Mouse (Mus musculus): Measurements from ENCODE around the gene Cgrrf1. TPM values are rescaled to one million over a fixed set of nuclear protein-coding genes. Genes with fewer than 3 reads are reported as not detected.

The Cgrrf1 gene
- 15.2 TPM for polyA plus RNA-seq (2017; shearing (Covaris generic))

DNA sequence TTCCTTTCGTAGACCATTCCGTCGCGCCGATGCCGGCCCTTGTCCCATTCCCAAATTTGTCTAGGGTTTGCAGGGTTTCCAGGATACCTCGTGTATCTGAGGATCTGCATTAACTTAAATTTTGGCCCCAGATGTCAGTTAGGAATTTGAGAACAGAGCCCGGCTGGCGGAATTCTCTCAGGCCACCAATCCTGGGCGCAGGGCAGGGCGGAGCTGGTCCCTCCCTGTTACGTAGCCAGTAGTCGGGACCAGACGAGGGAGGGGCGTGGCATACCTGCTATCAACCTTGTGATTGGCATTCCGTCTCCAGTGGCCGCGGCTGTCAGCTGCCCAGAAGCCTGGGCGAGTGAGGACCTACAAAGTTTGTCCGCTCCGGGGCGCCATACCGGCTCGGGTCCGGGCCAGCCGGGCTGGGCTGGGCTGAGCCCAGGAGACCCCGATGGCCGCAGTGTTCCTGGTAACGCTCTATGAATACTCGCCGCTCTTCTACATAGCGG, at the start of gene Cgrrf1:
TSS of gene Cgrrf1 (plus strand) at position 289 of the 497 bp plus-strand sequence.

GRCm38 (mm10) chr14:46787787-46788504, 44.0 kb upstream of the Cgrrf1 start, which contains the start of gene Cnih1:
Cnih1 (minus strand) TSS chr14:46788411.

DNA sequence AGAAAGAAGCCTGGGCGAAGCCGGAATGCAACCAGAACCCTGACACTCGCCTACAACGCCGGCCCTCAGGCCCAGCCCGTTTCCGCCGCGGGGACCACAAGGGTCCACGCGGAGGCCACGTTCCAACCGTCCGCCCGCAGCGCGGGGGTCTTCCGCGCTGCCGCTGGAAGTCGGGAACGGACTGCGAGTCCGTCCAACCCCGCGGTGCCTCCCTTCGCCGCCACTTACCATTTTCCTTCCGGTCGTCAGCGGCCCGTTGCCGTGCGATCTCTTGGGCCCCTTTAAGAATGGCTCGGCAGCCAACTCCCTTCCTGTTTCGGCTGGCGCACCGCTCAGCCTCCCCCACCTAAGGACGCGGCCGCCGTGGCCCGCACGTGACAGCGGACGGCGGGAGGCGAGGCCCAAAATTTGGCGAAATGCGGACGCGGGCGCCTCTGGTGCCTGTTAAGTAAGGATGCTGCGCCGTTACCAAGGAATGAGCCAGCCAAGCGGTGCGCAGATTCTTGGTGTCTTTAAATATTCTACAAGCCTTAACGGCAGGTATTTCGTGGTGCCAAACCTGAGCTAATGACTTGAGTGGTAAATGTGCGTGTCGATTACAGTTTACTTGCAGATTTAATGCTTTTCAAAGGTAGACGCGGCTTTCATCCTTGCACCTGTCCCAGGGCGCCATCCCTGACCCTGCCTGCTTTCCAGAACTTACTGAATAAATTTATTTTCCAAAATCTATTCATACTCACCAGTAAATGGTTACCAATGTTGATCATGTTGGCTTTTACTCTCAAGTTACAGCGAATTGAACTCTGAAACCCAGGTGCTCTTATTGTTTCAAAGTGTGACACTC, 9.8 kb upstream of the Cgrrf1 start, which contains the start of gene Gmfb:
TSS of gene Gmfb (minus strand) at position 370 of the 844 bp plus-strand sequence.

DNA sequence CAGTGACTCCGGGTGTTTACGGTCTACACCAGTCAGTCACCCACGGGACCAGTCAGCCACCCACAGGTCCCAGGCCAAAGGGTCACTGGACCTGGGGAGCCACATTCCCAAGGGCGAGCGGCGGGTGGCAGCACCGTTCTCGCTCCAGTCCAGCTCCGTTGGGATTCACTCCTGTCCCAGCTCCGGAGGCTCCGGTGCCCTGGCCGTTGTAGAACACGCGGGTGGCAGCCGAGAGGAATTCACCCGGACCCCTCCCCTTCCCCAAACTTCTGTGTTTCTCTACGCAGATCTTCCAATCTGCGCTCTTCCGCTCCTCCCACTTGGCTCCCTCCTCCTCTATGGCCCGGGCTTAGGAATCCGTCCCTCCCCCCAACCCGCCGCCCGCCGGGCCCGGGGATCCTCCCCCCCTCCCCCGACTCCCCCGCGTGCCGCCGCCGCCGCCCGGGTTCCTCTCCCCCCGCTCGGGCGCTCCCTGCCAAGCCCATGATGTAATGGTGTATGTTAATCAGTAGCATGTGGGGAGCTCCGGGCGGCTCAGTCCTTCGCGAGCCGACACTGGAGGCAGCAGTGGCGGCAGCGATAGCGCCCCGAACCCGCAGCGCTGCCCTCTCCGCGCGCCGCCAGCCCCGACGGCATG, 50.6 kb downstream of the Cgrrf1 start, which contains the start of gene Samd4:
TSS of gene Samd4 (plus strand) at position 424 of the 637 bp plus-strand sequence.

Other genes with a start within 250 kb of the Cgrrf1 start
- gene Cdkn3, start 71.6 kb upstream of the Cgrrf1 start, polyA plus RNA-seq (2017; shearing (Covaris generic)), result 0.55 TPM
- gene Cnih1, start 43.7 kb upstream of the Cgrrf1 start, polyA plus RNA-seq (2017; shearing (Covaris generic)), result 54.3 TPM
- 86.6 TPM for gene Gmfb, start 9.9 kb upstream of the Cgrrf1 start, polyA plus RNA-seq (2017; shearing (Covaris generic))
- not detected for gene Samd4, start 50.7 kb downstream of the Cgrrf1 start, polyA plus RNA-seq (2017; shearing (Covaris generic))